Mouse (Mus musculus) G1E (cell line): ENCODE data around the gene Gng7. TPM values are rescaled to one million over a fixed set of nuclear protein-coding genes. Genes with fewer than 3 reads are reported as not detected.
"Not testable (repeated sequence)": the region's sequence is repeated elsewhere in the genome, so short reads cannot be mapped to it uniquely, and the experiment has no call there.

Experiments
- ATAC-seq: 2 replicates; pipeline ENCODE4 v1.8.0; 2016; ENCODE audit warnings: mild to moderate bottlenecking; ENCODE audit not compliant: insufficient number of reproducible peaks, poor library complexity, low FRiP score, severe bottlenecking; ENCODE audit errors: extremely low read depth
- DNase-seq: peaks from one replicate; pipeline ENCODE4 v3.0.0; 2012; ENCODE audit warnings: low spot score
- H3K27me3 ChIP-seq: 2 replicates; pipeline ENCODE4 v1.6.1; 2012; ENCODE audit warnings: mild to moderate bottlenecking, low read length, inconsistent platforms; ENCODE audit not compliant: insufficient read depth
- H3K36me3 ChIP-seq: replicated peaks from 2 replicates; pipeline ENCODE3; 2012; ENCODE audit warnings: mild to moderate bottlenecking, inconsistent platforms
- H3K4me1 ChIP-seq: 2 replicates; pipeline ENCODE4 v1.6.1; 2012; ENCODE audit warnings: low read depth, low read length, inconsistent platforms, mixed read lengths; ENCODE audit not compliant: insufficient read depth
- H3K4me3 ChIP-seq: 2 replicates; pipeline ENCODE4 v1.5.1; 2012; ENCODE audit warnings: low read depth, mild to moderate bottlenecking, inconsistent platforms, low read length, moderate library complexity, mixed read lengths
- H3K9me3 ChIP-seq: replicated peaks from 2 replicates; pipeline ENCODE4 v1.6.1; 2012; ENCODE audit warnings: inconsistent platforms
- CTCF ChIP-seq: IDR thresholded peaks from 2 replicates; pipeline ENCODE4 v1.5.1; 2012; ENCODE audit warnings: low read depth, low read length, inconsistent platforms, mixed read lengths
- GATA1 ChIP-seq: IDR thresholded peaks from 2 replicates; pipeline ENCODE4 v1.6.1; 2012; ENCODE audit warnings: borderline replicate concordance, low read length, inconsistent platforms, mixed read lengths
- GATA2 ChIP-seq: IDR thresholded peaks from 2 replicates; pipeline ENCODE4 v1.6.1; 2012; ENCODE audit warnings: low read depth, low read length, inconsistent platforms, borderline replicate concordance
- POLR2AphosphoS5 ChIP-seq: IDR thresholded peaks from 2 replicates; pipeline ENCODE4 v1.6.1; 2012; ENCODE audit warnings: low read depth, low read length, inconsistent platforms; ENCODE audit not compliant: insufficient replicate concordance
- TAL1 ChIP-seq: conservative IDR thresholded peaks from 2 replicates; pipeline ENCODE4 v1.6.1; 2012; ENCODE audit warnings: low read depth, low read length, inconsistent platforms, mixed read lengths
- polyA plus RNA-seq: library from polyadenylated mRNA; stranded (reverse); fragments of >175 nt; gene quantifications from 2 replicates; pipeline ENCODE4 v1.2.3, GENCODE M21; 2012
- total RNA-seq, 2 experiments: library from RNA; stranded (forward) in 1 of 2; stranded (reverse) in 1 of 2; fragments of 200-1000 nt in 1 of 2; fragments of >200 nt in 1 of 2; fragmentation: Nextera tagmentation in 1 of 2; gene quantifications; 2 replicates each; pipeline ENCODE4 v1.2.3; 2014 to 2017

Gene Gng7
- total and polyA plus RNA-seq, 3 experiments, result 0.33 to 0.90 (median 0.65) TPM

- peaks cover 26% of the 10 kb centered on the region for H3K4me1 ChIP-seq
- DNase-seq, result peak; percentile 63
- no peak overlapping the region for H3K4me3 ChIP-seq
- no peak for ATAC-seq
- no peaks in the 10 kb centered on the region for H3K36me3 ChIP-seq
- no peaks in the 10 kb centered on the region for H3K9me3 ChIP-seq
- TF ChIP-seq GATA1, result no peak
- TF ChIP-seq CTCF, result peak; percentile 99
- peaks cover 35% of the 10 kb centered on the region; the same call in 1 of the 2 replicates for H3K27me3 ChIP-seq
These were observed 19.6 kb downstream of the Gng7 start for GRCm38 (mm10) chr10:80995091-80995632.

GRCm38 (mm10) chr10:80994621-80995020 is 20.1 kb downstream of the Gng7 start:
- TF ChIP-seq POLR2AphosphoS5 (no peak), CTCF (no peak), GATA2 (no peak), TAL1 (no peak), GATA1 (no peak)
- ATAC-seq (no peak), DNase-seq (no peak)
- Histone ChIP-seq H3K36me3 (no peaks in the 10 kb centered on the region), H3K9me3 (no peaks in the 10 kb centered on the region), H3K4me1 (peaks cover 20% of the 10 kb centered on the region), H3K27me3 (peaks cover 38% of the 10 kb centered on the region; the same call in 1 of the 2 replicates), H3K4me3 (no peak overlapping the region)

- H3K4me3 ChIP-seq, result no peak overlapping the region
- TF ChIP-seq TAL1 (no peak), GATA1 (no peak), GATA2 (no peak), CTCF (no peak), POLR2AphosphoS5 (no peak)
- ATAC-seq (no peak), DNase-seq (no peak)
- peaks cover 11% of the 10 kb centered on the region for H3K4me1 ChIP-seq
- no peaks in the 10 kb centered on the region for H3K9me3 ChIP-seq
- H3K36me3 ChIP-seq, result no peaks in the 10 kb centered on the region
- H3K27me3 ChIP-seq, result peaks cover 46% of the 10 kb centered on the region
These were observed 21.5 kb downstream of the Gng7 start for GRCm38 (mm10) chr10:80993276-80993675.

GRCm38 (mm10) chr10:80991945-80992344 is 22.8 kb downstream of the Gng7 start:
- Histone ChIP-seq H3K4me1 (peaks cover 12% of the 10 kb centered on the region), H3K9me3 (no peaks in the 10 kb centered on the region), H3K36me3 (no peaks in the 10 kb centered on the region), H3K27me3 (peaks cover 49% of the 10 kb centered on the region), H3K4me3 (no peak overlapping the region)
- TF ChIP-seq GATA2 (no peak), TAL1 (no peak), CTCF (no peak), POLR2AphosphoS5 (no peak), GATA1 (no peak)
- no peak for ATAC-seq
- DNase-seq, result no peak

GRCm38 (mm10) chr10:80991007-80991406 is 23.7 kb downstream of the Gng7 start:
- TF ChIP-seq CTCF (peak; percentile 21; the same call in 1 of the 2 replicates), TAL1 (no peak), GATA2 (no peak)
- Histone ChIP-seq H3K27me3 (peaks cover 55% of the 10 kb centered on the region), H3K9me3 (no peaks in the 10 kb centered on the region), H3K4me1 (peaks cover 12% of the 10 kb centered on the region), H3K36me3 (no peaks in the 10 kb centered on the region), H3K4me3 (no peak overlapping the region)
- no peak for DNase-seq
- no peak for ATAC-seq

- Histone ChIP-seq H3K9me3 (no peaks in the 10 kb centered on the region), H3K36me3 (no peaks in the 10 kb centered on the region), H3K27me3 (peaks cover 61% of the 10 kb centered on the region), H3K4me3 (no peak overlapping the region), H3K4me1 (peaks cover 14% of the 10 kb centered on the region)
- TF ChIP-seq GATA2 (no peak), TAL1 (no peak), CTCF (no peak), GATA1 (no peak), POLR2AphosphoS5 (no peak)
- DNase-seq (no peak), ATAC-seq (no peak)
These were observed 24.3 kb downstream of the Gng7 start for GRCm38 (mm10) chr10:80990406-80990805.

- not testable (repeated sequence) for H3K9me3 ChIP-seq, H3K4me1 ChIP-seq, ATAC-seq, DNase-seq, H3K4me3 ChIP-seq, H3K36me3 ChIP-seq
- peaks cover 63% of the 10 kb centered on the region for H3K27me3 ChIP-seq
These were observed 24.9 kb downstream of the Gng7 start for GRCm38 (mm10) chr10:80989854-80990253.
